Comparison of ENCODE assay signal across 8 mouse cellular contexts in the genomic region with DNA sequence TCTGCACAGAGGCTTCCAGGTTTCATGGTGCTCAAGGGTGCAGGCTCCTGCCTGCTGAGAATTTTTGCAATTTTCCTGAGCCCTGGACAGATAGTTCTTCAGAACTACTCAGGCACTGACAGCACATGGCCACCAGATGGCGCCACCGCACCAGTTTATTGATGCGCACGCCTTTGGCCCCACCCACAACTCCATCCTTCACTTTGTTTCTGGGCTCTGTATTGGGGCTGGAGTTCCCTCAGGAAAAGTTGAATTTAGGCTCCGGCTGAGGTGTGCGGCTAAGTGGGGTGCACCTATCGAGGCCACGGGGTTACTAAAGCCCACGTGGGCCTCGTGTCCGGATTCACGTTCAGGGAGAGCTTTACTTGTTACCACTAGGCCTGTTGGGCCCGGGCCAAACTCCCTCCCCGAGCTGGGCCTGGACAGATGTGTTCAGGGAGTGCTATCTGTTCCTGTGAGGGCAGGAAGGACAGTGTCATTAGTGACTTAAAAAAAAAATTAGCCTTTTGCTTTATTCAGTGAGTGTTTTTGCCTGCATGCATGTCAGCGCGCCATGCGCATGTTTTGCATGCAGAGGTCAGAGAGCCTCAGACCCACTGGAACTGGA. TPM values are rescaled to one million over a fixed set of nuclear protein-coding genes. Genes with fewer than 3 reads are reported as not detected.
DNase-seq lines count a peak whose midpoint lies in the region; ATAC-seq and TF ChIP-seq lines count a peak whose summit lies in the region.

No protein-coding gene starts in this region.

- H3K4me2 ChIP-seq in hindbrain, embryonic 16.5 days (ENCODE audit: low read length), result peak overlapping the region; percentile 49

- no peaks in the 10 kb centered on the region for H3K27me3 ChIP-seq in hindbrain, embryonic 16.5 days (replicated peaks; ENCODE audit: control insufficient read depth, insufficient read depth, low read length)

- no peaks in the 10 kb centered on the region for H3K9me3 ChIP-seq in hindbrain, embryonic 16.5 days (ENCODE audit: control insufficient read depth, low read length)

- H3K4me1 ChIP-seq in hindbrain, embryonic 16.5 days (ENCODE audit: control insufficient read depth, insufficient read depth, low read depth, low read length), result peaks cover 5% of the 10 kb centered on the region

- peak; percentile 79 for ATAC-seq in common myeloid progenitor, adult 5-6 weeks (replicated peaks; ENCODE audit: low read depth, poor library complexity, severe bottlenecking)
- ATAC-seq in hindbrain, embryonic 16.5 days, result peak; percentile 57
- peak; percentile 81 for ATAC-seq in megakaryocyte progenitor cell, adult 5-6 weeks (replicated peaks; ENCODE audit: poor library complexity)

- intact Hi-C loops in gastrocnemius, adult 2 months (cut with DNase I), result loop anchor here (1.0 to 5.0 kb wide), 2 partner anchors 72 to 238 kb away; a partner anchor contains a TSS

- 32% methylated on average over 17 of the region's 17 CpGs for WGBS in hindbrain, embryonic 16.5 days

- H3K27ac ChIP-seq in gastrocnemius, adult 2 months, result peak overlapping the region; percentile 50
- H3K27ac ChIP-seq in hindbrain, embryonic 16.5 days (ENCODE audit: low read depth, low read length), result no peak overlapping the region

- H3K36me3 ChIP-seq in hindbrain, embryonic 16.5 days (ENCODE audit: control insufficient read depth, insufficient read depth, low read length), result no peaks in the 10 kb centered on the region

- peak; percentile 94 for TF ChIP-seq CTCF in gastrocnemius, adult 2 months (IDR thresholded peaks at IDR 0.05)

- peak; percentile 94 for DNase-seq in adipocyte (ENCODE audit: low spot score)
- DNase-seq in gastrocnemius, adult 2 months, result peak; percentile 88
- DNase-seq in left cerebral cortex, adult 18-20 months (ENCODE audit: low spot score in 2 of 2), result peak; percentile 79 to 89
- peak; percentile 90 to 91 for DNase-seq in right cerebral cortex, postnatal 10 days (ENCODE audit: low spot score in 2 of 2)
- peak; percentile 82 for DNase-seq in urinary bladder, postnatal 25 days (ENCODE audit: low spot score)

- peak overlapping the region; percentile 57 for H3K4me3 ChIP-seq in gastrocnemius, adult 2 months
- no peak overlapping the region for H3K4me3 ChIP-seq in hindbrain, embryonic 16.5 days (ENCODE audit: low read length)

- peak overlapping the region; percentile 43; the same call in 1 of the 2 replicates for H3K9ac ChIP-seq in hindbrain, embryonic 16.5 days (ENCODE audit: low read depth, low read length)

RNA-seq across cellular contexts. Expression of a gene that starts 15.2 kb away (rescaled TPM):
- 7.0 and 11.9 TPM in 2 replicates for total RNA-seq in common myeloid progenitor, adult 5-6 weeks (2017)
- 1 to 10 TPM; 3.7 to 5.0 TPM for total RNA-seq in gastrocnemius, adult 2 months (2021)
- 12.3 and 13.7 TPM in 2 replicates for polyA plus RNA-seq in hindbrain, embryonic 16.5 days (2015; fragmentation: Nextera tagmentation; extraction: Ambion mirVana)
- 10 to 100 TPM; 18.3 to 20.5 TPM for total RNA-seq in left cerebral cortex, adult 18-20 months (2021)
- total RNA-seq in megakaryocyte progenitor cell, adult 5-6 weeks (2015), result 5.6 and 6.8 TPM in 2 replicates
- total RNA-seq in megakaryocyte progenitor cell, adult 5-6 weeks (2017), result 4.7 and 8.0 TPM in 2 replicates

RNA-seq across cellular contexts. Expression of a gene that starts 50.9 kb away (rescaled TPM):
- total RNA-seq in common myeloid progenitor, adult 5-6 weeks (2017), result not detected in 2 replicates
- under 1 TPM; 0.08 to 0.14 TPM for total RNA-seq in gastrocnemius, adult 2 months (2021)
- 0.15 and 0.16 TPM in 2 replicates for polyA plus RNA-seq in hindbrain, embryonic 16.5 days (2015; fragmentation: Nextera tagmentation; extraction: Ambion mirVana)
- under 1 TPM; 0.81 to 0.91 TPM for total RNA-seq in left cerebral cortex, adult 18-20 months (2021)
- not detected in 2 replicates for total RNA-seq in megakaryocyte progenitor cell, adult 5-6 weeks (2015)
- not detected in 2 replicates for total RNA-seq in megakaryocyte progenitor cell, adult 5-6 weeks (2017)
